Mouse (Mus musculus) ES-E14 (cell line): ENCODE results near the gene Morf4l1.

Source experiments
- HCFC1 ChIP-seq: IDR thresholded peaks from 2 replicates; pipeline ENCODE4 v1.6.1; 2012; ENCODE audit warnings: low read length, inconsistent platforms, borderline replicate concordance; ENCODE audit not compliant: insufficient read depth
- MAFK ChIP-seq: IDR thresholded peaks from 2 replicates; pipeline ENCODE4 v1.6.1; 2014; ENCODE audit warnings: mild to moderate bottlenecking, low read depth, low read length, inconsistent platforms; ENCODE audit not compliant: insufficient read depth
- ZC3H11A ChIP-seq: IDR thresholded peaks from 2 replicates; pipeline ENCODE4 v1.6.1; 2012; ENCODE audit warnings: low read depth, mild to moderate bottlenecking, inconsistent platforms, low read length, borderline replicate concordance

DNA sequence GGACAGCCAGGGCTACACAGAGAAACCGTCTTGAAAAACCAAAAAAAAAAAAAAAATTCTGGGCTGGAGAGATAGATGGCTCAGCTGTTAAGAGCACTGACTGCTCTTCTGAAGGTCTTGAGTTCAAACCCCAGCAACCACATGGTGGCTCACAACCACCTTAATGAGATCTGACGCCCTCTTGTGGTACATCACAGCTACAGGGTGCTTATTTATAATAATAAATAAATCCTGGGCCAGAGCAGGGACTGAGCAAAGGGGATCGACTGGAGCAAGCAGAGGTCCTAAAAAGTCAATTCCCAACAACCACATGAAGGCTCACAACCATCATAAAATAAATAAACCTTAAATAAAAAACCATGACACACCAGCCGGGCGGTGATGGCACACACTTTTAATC lies 15.6 kb downstream of the Morf4l1 start:
- TF ChIP-seq MAFK (no peak), HCFC1 (no peak), ZC3H11A (no peak)
